Mouse (Mus musculus) midbrain, embryonic 11.5 days (tissue): ENCODE data around the gene Trmt44. TPM values are rescaled to one million over a fixed set of nuclear protein-coding genes. Genes with fewer than 3 reads are reported as not detected.
A peak's percentile ranks its signal among the peaks of the same experiment; 100 is the strongest.

Experiments
- ATAC-seq: fragments of 200-750 bp; cut with Nextera tagmentation; 2 replicates; pipeline ENCODE4 v1.8.0; 2017; ENCODE audit warnings: moderate TSS enrichment, moderate library complexity; ENCODE audit not compliant: low FRiP score
- DNase-seq: peaks from one replicate; pipeline ENCODE4 v3.0.0; 2015; ENCODE audit warnings: low spot score; ENCODE audit errors: missing footprints
- H3K27ac ChIP-seq: fragments of 300-500 bp; sonication (generic); 2 replicates; pipeline ENCODE4 v1.5.1; 2014; ENCODE audit warnings: low read depth, low read length
- H3K27me3 ChIP-seq: fragments of 300-500 bp; sonication (generic); 2 replicates; pipeline ENCODE4 v1.6.1; 2014; ENCODE audit warnings: mild to moderate bottlenecking, low read length, moderate library complexity, mixed read lengths; ENCODE audit not compliant: control insufficient read depth, insufficient read depth
- H3K36me3 ChIP-seq: fragments of 300-500 bp; sonication (generic); 2 replicates; pipeline ENCODE4 v1.6.1; 2014; ENCODE audit warnings: mild to moderate bottlenecking, low read length, moderate library complexity, mixed read lengths; ENCODE audit not compliant: control insufficient read depth, insufficient read depth
- H3K4me1 ChIP-seq: fragments of 300-500 bp; sonication (generic); 2 replicates; pipeline ENCODE4 v1.6.1; 2014; ENCODE audit warnings: low read length; ENCODE audit not compliant: control insufficient read depth, insufficient read depth
- H3K4me2 ChIP-seq: fragments of 300-500 bp; sonication (generic); 2 replicates; pipeline ENCODE4 v1.6.1; 2014; ENCODE audit warnings: mild to moderate bottlenecking, moderate library complexity
- H3K4me3 ChIP-seq: fragments of 300-500 bp; sonication (generic); 2 replicates; pipeline ENCODE4 v1.5.1; 2014; ENCODE audit warnings: low read depth, low read length
- H3K9ac ChIP-seq: fragments of 300-500 bp; sonication (generic); 2 replicates; pipeline ENCODE4 v1.6.1; 2014; ENCODE audit warnings: low read length
- H3K9me3 ChIP-seq: fragments of 300-500 bp; sonication (generic); 2 replicates; pipeline ENCODE4 v1.6.1; 2016; ENCODE audit warnings: low read length; ENCODE audit not compliant: control insufficient read depth
- WGBS: fragments of 180-500 bp; shearing (Covaris S2); extraction: QIAGEN DNeasy Blood & Tissue Kit; methylation state at CpG from one replicate; pipeline ENCODE4 v1.1.7; 2014; 5-methylcytosine and 5-hydroxymethylcytosine counted together
- polyA plus RNA-seq: library from polyadenylated mRNA; unstranded; fragments of >200 nt; fragmentation: Nextera tagmentation; extraction: Ambion mirVana; gene quantifications from 2 replicates; pipeline ENCODE4 v1.2.1, GENCODE M21; 2014

The Trmt44 gene
- polyA plus RNA-seq, 1 experiment from 2014 or later = 9.3 TPM

- DNase-seq (no peak), ATAC-seq (no peak)
- Histone ChIP-seq H3K4me1 (no peaks in the 10 kb centered on the region), H3K4me2 (no peak overlapping the region), H3K36me3 (no peaks in the 10 kb centered on the region), H3K9ac (no peak overlapping the region), H3K27ac (no peak overlapping the region), H3K27me3 (no peaks in the 10 kb centered on the region), H3K9me3 (no peaks in the 10 kb centered on the region), H3K4me3 (no peak overlapping the region)
- WGBS = 83% methylated on average over 11 of the region's 11 CpGs
Measured at GRCm38 (mm10) chr5:35516781-35517180, 58.1 kb downstream of the Trmt44 start.

- no peaks in the 10 kb centered on the region for H3K36me3 ChIP-seq
- H3K9ac ChIP-seq = no peak overlapping the region
- no peak overlapping the region for H3K4me3 ChIP-seq
- DNase-seq (peak; percentile 98), ATAC-seq (peak; percentile 64; the same call in 1 of the 2 replicates)
- no peak overlapping the region for H3K27ac ChIP-seq
- H3K27me3 ChIP-seq = no peaks in the 10 kb centered on the region
- H3K4me2 ChIP-seq = no peak overlapping the region
- WGBS = 29% methylated on average over 5 of the region's 5 CpGs
- H3K4me1 ChIP-seq = no peaks in the 10 kb centered on the region
- H3K9me3 ChIP-seq = no peaks in the 10 kb centered on the region
Measured at GRCm38 (mm10) chr5:35510589-35510988, 64.3 kb downstream of the Trmt44 start.

Other genes with a start within 250 kb of the Trmt44 start
- 0.10 TPM in 1 of 2 replicates, not detected in the other for gene Hmx1, start 186.0 kb downstream of the Trmt44 start, polyA plus RNA-seq
- gene Cpz, start 49.4 kb downstream of the Trmt44 start, polyA plus RNA-seq = 5.9 and 6.2 TPM in 2 replicates
- gene Acox3, start 8.0 kb upstream of the Trmt44 start, polyA plus RNA-seq = 14.6 and 14.9 TPM in 2 replicates
- gene Htra3, start 104.7 kb upstream of the Trmt44 start, polyA plus RNA-seq = 6.0 and 7.6 TPM in 2 replicates
- 2.3 and 3.2 TPM in 2 replicates for gene Sh3tc1, start 164.9 kb upstream of the Trmt44 start, polyA plus RNA-seq
- gene Ablim2, start 182.8 kb upstream of the Trmt44 start, polyA plus RNA-seq = 0.36 and 0.51 TPM in 2 replicates